Mouse (Mus musculus) natural killer cell, adult 2 months (primary cell): ENCODE measurements around the gene Fam122b.

Experiments
- DNase-seq, 2 experiments: peaks; one replicate each; pipeline ENCODE4 v3.0.0; 2022; ENCODE audit warnings: low spot score in 2 of 2

Gene Fam122b

DNA sequence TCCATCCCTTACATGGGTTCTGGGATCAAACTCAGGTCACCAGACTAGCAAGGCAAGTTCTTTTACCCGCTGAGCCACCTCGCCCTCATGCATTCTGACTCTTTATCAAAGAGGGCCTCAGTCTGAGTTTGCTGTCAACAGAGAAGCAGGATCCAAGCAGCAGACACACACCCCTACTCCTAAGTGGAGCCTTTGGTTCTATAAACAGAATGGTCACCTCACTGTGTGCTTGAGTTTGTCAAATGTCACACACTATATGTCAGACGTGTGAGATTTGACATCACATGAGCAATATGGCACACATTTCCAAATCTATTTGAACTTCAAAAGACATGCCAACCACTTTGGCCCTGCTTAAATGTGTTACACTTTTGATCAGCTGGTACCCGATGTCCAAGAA lies 71.9 kb downstream of the Fam122b start:
- DNase-seq: no peak

DNA sequence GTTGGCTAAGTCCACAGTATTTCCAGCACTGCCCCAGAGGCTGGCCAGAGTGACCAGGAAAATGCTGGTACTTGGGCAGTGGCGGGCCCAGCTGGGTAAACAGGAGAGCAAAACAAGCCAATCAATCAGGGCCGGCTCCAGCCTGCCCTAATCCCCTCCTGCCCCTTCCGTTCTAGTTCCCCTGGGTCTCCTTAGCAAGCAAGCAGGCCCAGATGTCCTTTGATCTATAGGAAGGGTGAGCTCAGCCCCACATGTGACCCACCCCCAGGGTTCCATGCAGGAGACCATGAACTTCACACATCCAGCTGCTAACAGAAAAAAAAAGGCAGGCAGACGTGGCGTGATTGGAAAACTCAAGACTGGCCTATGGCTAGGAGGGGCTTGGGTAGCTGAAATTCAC lies 73.2 kb downstream of the Fam122b start:
- no peak for DNase-seq
